Mouse (Mus musculus) CD4-positive, CD25-positive, alpha-beta regulatory T cell, adult 9 weeks (primary cell): ENCODE data around the gene Tmem216. TPM values are rescaled to one million over a fixed set of nuclear protein-coding genes. Genes with fewer than 3 reads are reported as not detected.

ENCODE experiments used
- polyA plus RNA-seq: library from polyadenylated mRNA; unstranded; fragments of 100-300 nt; shearing (Covaris generic); gene quantifications from one replicate; pipeline ENCODE4 v1.2.1, GENCODE M21; 2017

Gene Tmem216
- 11.7 TPM for polyA plus RNA-seq

GRCm38 (mm10) chr19:10555624-10556510 lies at the start of gene Tmem216:
Gene Tmem216, minus strand, starts transcription at chr19:10556238.

DNA sequence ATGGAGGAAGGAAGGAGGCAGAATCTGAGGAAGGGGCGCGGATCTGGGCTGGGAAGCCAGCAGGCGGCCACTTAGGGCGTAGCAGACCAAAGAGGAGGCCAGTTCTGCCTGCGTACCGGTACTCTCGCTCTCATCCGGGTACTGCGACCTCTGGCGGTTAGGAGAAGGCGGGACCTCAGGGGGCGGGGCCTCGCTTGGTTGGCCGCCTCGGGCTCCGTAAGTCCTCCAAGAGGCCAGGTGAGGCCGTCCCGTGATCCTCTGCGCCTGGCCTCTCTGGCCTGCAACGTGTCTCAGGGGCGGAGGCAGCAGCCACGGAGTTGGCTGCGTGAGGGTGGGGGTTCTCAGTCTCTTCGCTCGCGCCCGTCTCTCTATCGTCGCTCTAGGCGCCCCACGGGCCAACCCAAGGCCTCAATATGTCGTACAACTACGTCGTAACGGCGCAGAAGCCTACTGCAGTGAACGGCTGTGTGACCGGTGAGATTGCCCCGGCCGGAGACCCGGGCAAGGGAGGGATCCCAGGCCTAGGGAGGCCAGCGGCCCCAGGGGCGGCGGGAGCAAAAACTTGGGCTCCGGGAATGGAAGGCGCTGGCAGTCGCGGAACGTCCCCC lies 49.4 kb upstream of the Tmem216 start, which contains the start of the genes Ddb1 and Tkfc:
Gene Ddb1 (plus strand): TSS at position 35 of the 608 bp plus-strand sequence.
Gene Tkfc (minus strand): TSS at position 362 of the 608 bp plus-strand sequence.

DNA sequence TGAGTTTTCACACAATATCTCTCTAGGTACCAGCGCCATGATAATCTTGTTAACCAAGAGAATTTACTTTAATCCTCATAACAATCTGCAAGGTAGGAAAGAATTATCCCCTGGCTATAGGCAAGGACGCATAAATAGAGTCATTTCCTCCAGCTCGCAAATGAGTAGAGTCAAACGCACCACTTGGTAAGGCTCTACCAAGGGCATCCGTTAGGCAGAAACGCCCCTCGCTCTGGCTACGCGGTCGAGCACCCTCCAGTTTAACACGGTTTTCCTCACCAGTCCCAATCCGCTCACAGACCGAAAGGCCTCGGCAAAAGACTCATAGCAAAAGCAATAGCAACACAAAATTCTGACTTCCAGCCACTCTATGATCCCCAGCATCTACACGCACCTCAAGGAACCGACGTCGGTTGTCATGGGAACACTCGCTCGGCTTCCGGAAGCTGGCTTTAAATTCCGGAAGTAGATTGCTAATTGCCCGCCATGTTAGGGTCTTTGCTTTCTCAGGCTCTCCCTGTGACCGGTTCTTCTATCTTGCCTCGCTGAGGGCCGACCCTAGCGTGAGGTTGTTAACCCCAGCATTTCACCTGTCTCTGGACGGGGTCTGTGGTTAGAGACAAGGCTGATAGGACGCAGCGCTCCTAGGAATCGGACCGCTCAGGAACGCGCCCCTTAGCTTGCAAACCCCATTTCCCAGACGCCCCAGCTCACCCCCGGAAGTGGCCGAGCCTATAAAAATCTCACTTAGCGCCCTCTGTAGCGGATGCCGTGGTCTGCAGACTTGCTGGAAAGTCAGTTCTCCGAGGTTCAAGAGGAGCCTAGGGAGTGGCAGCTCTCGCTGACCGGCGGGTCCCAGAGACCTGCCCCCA lies 20.9 kb upstream of the Tmem216 start, which contains the start of the genes Cyb561a3 and Tmem138:
Gene Cyb561a3 (plus strand): TSS at position 483 of the 872 bp plus-strand sequence.
Gene Tmem138 (minus strand): TSS at position 673 of the 872 bp plus-strand sequence.

GRCm38 (mm10) chr19:10525910-10526309 lies 30.1 kb downstream of the Tmem216 start, which contains the start of gene Sdhaf2:
Gene Sdhaf2, minus strand, starts transcription at chr19:10526142.

DNA sequence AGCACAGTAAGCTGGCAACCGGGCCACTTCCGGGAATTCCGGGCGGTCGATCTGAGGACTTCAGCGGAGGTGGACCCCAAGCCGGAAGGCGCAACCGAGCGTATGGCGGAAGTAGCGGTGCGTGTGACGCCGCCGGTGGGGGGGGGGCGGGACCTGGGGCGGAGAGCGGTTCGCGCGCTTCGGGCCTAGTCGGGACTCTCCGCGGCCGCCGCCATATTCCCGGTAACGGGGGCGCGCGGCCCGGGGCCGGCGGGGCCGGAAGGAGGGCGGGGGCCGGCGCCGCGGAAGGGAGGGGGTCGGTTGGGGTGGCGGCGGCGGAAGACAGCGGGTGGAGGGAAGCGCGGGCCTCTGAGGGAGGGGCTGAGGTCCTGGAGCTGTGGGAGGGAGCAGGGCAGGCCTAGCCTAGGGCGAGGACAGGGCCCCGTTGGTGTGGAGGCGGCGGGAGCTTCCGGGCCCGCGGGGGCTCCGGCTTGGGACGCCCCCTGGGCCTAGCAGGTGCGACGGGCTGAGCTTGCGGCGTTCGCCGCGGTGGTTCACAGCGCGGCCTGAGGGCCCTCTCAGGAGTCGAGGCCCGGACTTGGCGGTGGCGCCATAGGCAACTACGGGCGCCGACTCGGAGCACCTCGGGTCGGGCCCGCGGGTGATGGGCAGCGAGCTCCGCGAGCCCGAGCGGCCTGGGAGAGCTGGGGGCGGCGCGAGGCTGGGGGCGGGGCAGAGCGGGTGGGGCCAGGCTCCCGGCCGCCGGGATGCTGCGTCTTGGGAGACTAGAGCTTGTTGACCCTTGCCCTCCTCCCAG lies 30.7 kb downstream of the Tmem216 start, which contains the start of gene Cpsf7:
Gene Cpsf7 (plus strand): TSS at position 161 of the 796 bp plus-strand sequence.

Other genes starting within 250 kb of the Tmem216 start
- not detected for gene Syt7, start 167.1 kb downstream of the Tmem216 start, polyA plus RNA-seq
- not detected for gene Lrrc10b, start 98.8 kb downstream of the Tmem216 start, polyA plus RNA-seq
- gene Ppp1r32, start 73.3 kb downstream of the Tmem216 start, polyA plus RNA-seq: 0.69 TPM
- gene Cpsf7, start 31.0 kb downstream of the Tmem216 start, polyA plus RNA-seq: 39.2 TPM
- gene Sdhaf2, start 30.1 kb downstream of the Tmem216 start, polyA plus RNA-seq: 92.9 TPM
- gene Cyb561a3, start 20.9 kb upstream of the Tmem216 start, polyA plus RNA-seq: 48.9 TPM
- gene Tmem138, start 21.1 kb upstream of the Tmem216 start, polyA plus RNA-seq: 23.3 TPM
- gene Ddb1, start 49.1 kb upstream of the Tmem216 start, polyA plus RNA-seq: 197 TPM
- gene Tkfc, start 49.4 kb upstream of the Tmem216 start, polyA plus RNA-seq: 11.5 TPM
- gene Vwce, start 78.0 kb upstream of the Tmem216 start, polyA plus RNA-seq: 0.37 TPM
- not detected for gene Pga5, start 121.8 kb upstream of the Tmem216 start, polyA plus RNA-seq
- gene Vps37c, start 132.5 kb upstream of the Tmem216 start, polyA plus RNA-seq: 26.5 TPM
- gene Cd5, start 182.8 kb upstream of the Tmem216 start, polyA plus RNA-seq: 623 TPM